Mouse (Mus musculus) liver, embryonic 14.5 days (tissue): ENCODE results near the gene Phactr1.

Source experiments
- CTCF ChIP-seq: IDR thresholded peaks from 2 replicates; pipeline ENCODE4 v1.5.1; 2016; ENCODE audit warnings: antibody characterized with exemption, low read depth, control low read depth
- EP300 ChIP-seq: IDR thresholded peaks from 2 replicates; pipeline ENCODE4 v1.6.1; 2016; ENCODE audit warnings: antibody characterized with exemption, low read depth

DNA sequence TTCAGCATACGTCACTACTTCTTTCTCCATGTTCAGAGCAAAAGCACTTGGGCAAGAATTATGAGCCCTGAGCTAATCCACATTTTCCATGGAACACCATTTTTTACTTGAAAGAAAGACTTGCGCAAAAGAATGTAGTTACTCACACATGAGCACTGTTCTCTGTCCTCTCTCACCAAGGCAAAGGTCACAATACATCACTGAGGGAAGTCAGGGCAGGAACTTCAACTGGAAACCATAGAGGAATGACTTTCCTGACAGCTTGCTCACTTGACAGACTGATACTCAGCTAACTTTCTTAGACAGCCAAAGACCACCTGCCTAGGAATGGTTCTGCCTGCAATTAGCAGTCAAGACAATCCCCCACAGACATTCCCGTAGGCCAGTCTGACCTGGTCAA is 309.6 kb downstream of the Phactr1 start:
- TF ChIP-seq EP300 (no peak), CTCF (no peak)
